Mouse (Mus musculus): ENCODE measurements around the gene Rpl7a.

DNA sequence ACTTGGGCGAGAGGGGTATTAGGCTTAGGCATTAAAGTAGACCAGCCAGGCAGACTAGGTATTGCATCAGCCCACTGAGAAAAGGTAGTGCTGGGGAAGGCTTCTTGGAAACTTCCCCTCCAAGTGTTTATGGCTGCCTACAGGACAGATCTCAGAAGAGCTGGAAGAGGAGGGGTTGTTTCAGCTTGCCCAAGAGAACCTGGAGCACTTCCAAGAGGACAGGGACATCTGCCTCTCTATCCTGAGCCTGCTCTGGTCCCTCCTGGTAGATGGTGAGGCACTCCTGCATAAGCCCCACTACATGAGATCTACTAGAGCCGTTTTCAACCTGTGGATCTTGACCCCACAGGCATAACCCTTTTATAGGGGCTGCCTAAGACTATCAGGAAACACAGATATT lies 39.8 kb downstream of the Rpl7a start:
- TF ChIP-seq MAFK (IDR thresholded peaks at IDR 0.05; ENCODE audit: insufficient read depth, low read depth, low read length), result no peak
- TF ChIP-seq ZNF384 (IDR thresholded peaks at IDR 0.05; ENCODE audit: low read depth, low read length), result no peak
- no peak for TF ChIP-seq ZC3H11A (IDR thresholded peaks at IDR 0.05; ENCODE audit: borderline replicate concordance, low read depth, low read length)
- no peak for TF ChIP-seq CHD2 (IDR thresholded peaks at IDR 0.05; ENCODE audit: low read depth, low read length)
